Mouse (Mus musculus): ENCODE measurements at regions not wholly inside any gene's neighbourhood (a gene's known extent, or its start where the extent isn't known, plus 50 kb on each side); places are given as distances from the start of the nearest gene placed in this dataset.
A peak's percentile ranks its signal among the peaks of the same experiment; 100 is the strongest.

GRCm38 (mm10) chr12:25220096-25220779, 123.3 kb upstream of the Id2 start:
- Histone ChIP-seq H3K4me1 (ENCODE audit: control insufficient read depth in 1 of 2, insufficient read depth in 2 of 2) (peaks cover 48 to 82% of the 10 kb centered on the region in 2 experiments), H3K36me3 (replicated peaks in 1 of 2; ENCODE audit: control insufficient read depth in 1 of 2, insufficient read depth in 1 of 2, low read length in 1 of 2) (no peaks in the 10 kb centered on the region), H3K4me2 (ENCODE audit: insufficient read depth, low read depth, poor library complexity, severe bottlenecking) (no peak overlapping the region), H3K9ac (ENCODE audit: insufficient read depth, low read depth) (no peak overlapping the region), H3K79me2 (replicated peaks; ENCODE audit: control insufficient read depth, extremely low read depth, insufficient read depth, poor library complexity, severe bottlenecking) (no peaks in the 10 kb centered on the region), H3K27ac (ENCODE audit: insufficient read depth, low read depth) (no peak overlapping the region), H3K4me3 (replicated peaks in 1 of 3; ENCODE audit: low read depth in 2 of 3, low read length in 2 of 3, poor library complexity in 1 of 3) (no peak overlapping the region), H3K9me3 (replicated peaks; ENCODE audit: low read length) (no peaks in the 10 kb centered on the region), H3K27me3 (replicated peaks) (peaks cover 12% of the 10 kb centered on the region)
- in situ Hi-C loops (cut with MboI; ENCODE audit: low pct_ligation_motif_present, low pct_unique_long_range_greater_than_20kb, low sequenced_read_pairs) (loop anchor here (10.0 to 25.0 kb wide), 2 partner anchors 55 to 217 kb away; no protein-coding TSS in a partner anchor), dilution Hi-C loops (cut with MboI; ENCODE audit: extremely low pct_ligation_motif_present, extremely low pct_unique_long_range_greater_than_20kb, low sequenced_read_pairs) (no loop called here)
- DNase-seq (ENCODE audit: extremely low read depth): peak; percentile 57
- TF ChIP-seq POLR2AphosphoS2 (IDR thresholded peaks at IDR 0.05; ENCODE audit: low read depth, low read length) (no peak), ETS1 (conservative IDR thresholded peaks at IDR 0.05; ENCODE audit: low read depth, low read length) (peak; percentile 37), USF2 (conservative IDR thresholded peaks at IDR 0.05; ENCODE audit: low read depth, low read length) (no peak), TCF12 (IDR thresholded peaks at IDR 0.05; ENCODE audit: low read depth, low read length) (peak; percentile 76; the same call in 1 of the 2 replicates), ZNF384 (IDR thresholded peaks at IDR 0.05; ENCODE audit: low read depth, low read length) (no peak), EP300 (IDR thresholded peaks at IDR 0.05; ENCODE audit: low read length) (peak; percentile 38; the same call in 1 of the 2 replicates), NELFE (IDR thresholded peaks at IDR 0.05; ENCODE audit: low read depth, low read length) (no peak), MAZ (IDR thresholded peaks at IDR 0.05; ENCODE audit: low read depth, low read length) (no peak), POLR2A (IDR thresholded peaks at IDR 0.05; ENCODE audit: low read depth, low read length) (no peak), TBP (conservative IDR thresholded peaks at IDR 0.05; ENCODE audit: low read depth, low read length) (0 out of 2 replicates have a peak, but pooled peaks have one; percentile 27), MYC (IDR thresholded peaks at IDR 0.05; ENCODE audit: low read depth, low read length) (no peak), ELF1 (IDR thresholded peaks at IDR 0.05; ENCODE audit: low read depth, low read length) (no peak), UBTF (IDR thresholded peaks at IDR 0.05; ENCODE audit: low read depth, low read length) (no peak), ZMIZ1 (IDR thresholded peaks at IDR 0.05; ENCODE audit: low read depth, low read length) (no peak), MEF2A (IDR thresholded peaks at IDR 0.05; ENCODE audit: borderline replicate concordance, low read depth, low read length) (no peak), RAD21 (IDR thresholded peaks at IDR 0.05; ENCODE audit: low read depth, low read length) (no peak; the same call in 1 of the 2 replicates)

GRCm38 (mm10) chr12:25219546-25219945, 122.6 kb upstream of the Id2 start:
- Histone ChIP-seq H3K27me3 (replicated peaks) (peaks cover 10% of the 10 kb centered on the region), H3K9me3 (replicated peaks; ENCODE audit: low read length) (no peaks in the 10 kb centered on the region), H3K4me2 (ENCODE audit: insufficient read depth, low read depth, poor library complexity, severe bottlenecking) (no peak overlapping the region), H3K27ac (ENCODE audit: insufficient read depth, low read depth) (no peak overlapping the region), H3K36me3 (replicated peaks in 1 of 2; ENCODE audit: control insufficient read depth in 1 of 2, insufficient read depth in 1 of 2, low read length in 1 of 2) (no peaks in the 10 kb centered on the region), H3K4me3 (replicated peaks in 1 of 3; ENCODE audit: low read depth in 2 of 3, low read length in 2 of 3, poor library complexity in 1 of 3) (no peak overlapping the region), H3K79me2 (replicated peaks; ENCODE audit: control insufficient read depth, extremely low read depth, insufficient read depth, poor library complexity, severe bottlenecking) (no peaks in the 10 kb centered on the region), H3K9ac (ENCODE audit: insufficient read depth, low read depth) (no peak overlapping the region), H3K4me1 (ENCODE audit: control insufficient read depth in 1 of 2, insufficient read depth in 2 of 2) (peaks cover 51 to 88% of the 10 kb centered on the region in 2 experiments)
- no peak for TF ChIP-seq PAX5 (IDR thresholded peaks at IDR 0.05; ENCODE audit: low read length)
- no peak for TF ChIP-seq ZMIZ1 (IDR thresholded peaks at IDR 0.05; ENCODE audit: low read depth, low read length)
- no peak for TF ChIP-seq KAT2A (IDR thresholded peaks at IDR 0.05; ENCODE audit: insufficient replicate concordance, low read length)
- TF ChIP-seq UBTF (IDR thresholded peaks at IDR 0.05; ENCODE audit: low read depth, low read length): no peak
- no peak for TF ChIP-seq MAZ (IDR thresholded peaks at IDR 0.05; ENCODE audit: low read depth, low read length)
- TF ChIP-seq SMC3 (IDR thresholded peaks at IDR 0.05; ENCODE audit: low read depth, low read length): no peak
- TF ChIP-seq BHLHE40 (IDR thresholded peaks at IDR 0.05; ENCODE audit: low read depth, low read length): no peak
- no peak for TF ChIP-seq TCF12 (IDR thresholded peaks at IDR 0.05; ENCODE audit: low read depth, low read length)
- no peak for TF ChIP-seq ELF1 (IDR thresholded peaks at IDR 0.05; ENCODE audit: low read depth, low read length)
- no peak for TF ChIP-seq NELFE (IDR thresholded peaks at IDR 0.05; ENCODE audit: low read depth, low read length)
- no peak for TF ChIP-seq USF1 (IDR thresholded peaks at IDR 0.05; ENCODE audit: low read depth, low read length)
- TF ChIP-seq TBP (conservative IDR thresholded peaks at IDR 0.05; ENCODE audit: low read depth, low read length): no peak
- TF ChIP-seq JUN (IDR thresholded peaks at IDR 0.05; ENCODE audit: insufficient read depth, low read depth, low read length): no peak
- TF ChIP-seq NRF1 (IDR thresholded peaks at IDR 0.05; ENCODE audit: low read depth, low read length): no peak
- in situ Hi-C loops (cut with MboI; ENCODE audit: low pct_ligation_motif_present, low pct_unique_long_range_greater_than_20kb, low sequenced_read_pairs): loop anchor here (25.0 kb wide), 1 partner anchor 218 kb away; no protein-coding TSS in a partner anchor
- DNase-seq (ENCODE audit: extremely low read depth): no peak
- dilution Hi-C loops (cut with MboI; ENCODE audit: extremely low pct_ligation_motif_present, extremely low pct_unique_long_range_greater_than_20kb, low sequenced_read_pairs): no loop called here
